Mouse (Mus musculus) limb, embryonic 15.5 days (tissue): ENCODE measurements around the gene Catsperd. TPM values are rescaled to one million over a fixed set of nuclear protein-coding genes. Genes with fewer than 3 reads are reported as not detected.

ENCODE experiments used
- ATAC-seq: fragments of 200-750 bp; cut with Nextera tagmentation; 2 replicates; pipeline ENCODE4 v1.8.0; 2017; ENCODE audit warnings: low read depth, moderate TSS enrichment; ENCODE audit not compliant: insufficient number of reproducible peaks, low FRiP score, low TSS enrichment
- H3K27ac ChIP-seq: fragments of 300-500 bp; sonication (generic); 2 replicates; pipeline ENCODE4 v1.5.1; 2015; ENCODE audit warnings: moderate library complexity, mild to moderate bottlenecking, inconsistent platforms
- H3K27me3 ChIP-seq: fragments of 300-500 bp; sonication (generic); 2 replicates; pipeline ENCODE4 v1.6.1; 2015; ENCODE audit warnings: inconsistent platforms
- H3K36me3 ChIP-seq: fragments of 300-500 bp; sonication (generic); 2 replicates; pipeline ENCODE4 v1.6.1; 2015; ENCODE audit warnings: inconsistent platforms
- H3K4me1 ChIP-seq: fragments of 300-500 bp; sonication (generic); 2 replicates; pipeline ENCODE4 v1.6.1; 2015; ENCODE audit warnings: inconsistent platforms
- H3K4me2 ChIP-seq: fragments of 300-500 bp; sonication (generic); 2 replicates; pipeline ENCODE4 v1.6.1; 2015; ENCODE audit warnings: mild to moderate bottlenecking, inconsistent platforms
- H3K4me3 ChIP-seq: fragments of 300-500 bp; sonication (generic); 2 replicates; pipeline ENCODE4 v1.5.1; 2015; ENCODE audit warnings: mild to moderate bottlenecking, inconsistent platforms
- H3K9ac ChIP-seq: fragments of 300-500 bp; sonication (generic); 2 replicates; pipeline ENCODE4 v1.6.1; 2015; ENCODE audit warnings: inconsistent platforms
- H3K9me3 ChIP-seq: fragments of 300-500 bp; sonication (generic); 2 replicates; pipeline ENCODE4 v1.6.1; 2016; ENCODE audit warnings: inconsistent platforms
- WGBS: fragments of 180-500 bp; shearing (Covaris S2); methylation state at CpG from one replicate; pipeline ENCODE4 v1.1.7; 2015; 5-methylcytosine and 5-hydroxymethylcytosine counted together
- polyA plus RNA-seq: library from polyadenylated mRNA; unstranded; fragments of >200 nt; fragmentation: Nextera tagmentation; extraction: Ambion mirVana; gene quantifications from 2 replicates; pipeline ENCODE4 v1.2.1, GENCODE M21; 2015

The Catsperd gene
- polyA plus RNA-seq, 1 experiment from 2014 or later: 0.17 TPM

DNA sequence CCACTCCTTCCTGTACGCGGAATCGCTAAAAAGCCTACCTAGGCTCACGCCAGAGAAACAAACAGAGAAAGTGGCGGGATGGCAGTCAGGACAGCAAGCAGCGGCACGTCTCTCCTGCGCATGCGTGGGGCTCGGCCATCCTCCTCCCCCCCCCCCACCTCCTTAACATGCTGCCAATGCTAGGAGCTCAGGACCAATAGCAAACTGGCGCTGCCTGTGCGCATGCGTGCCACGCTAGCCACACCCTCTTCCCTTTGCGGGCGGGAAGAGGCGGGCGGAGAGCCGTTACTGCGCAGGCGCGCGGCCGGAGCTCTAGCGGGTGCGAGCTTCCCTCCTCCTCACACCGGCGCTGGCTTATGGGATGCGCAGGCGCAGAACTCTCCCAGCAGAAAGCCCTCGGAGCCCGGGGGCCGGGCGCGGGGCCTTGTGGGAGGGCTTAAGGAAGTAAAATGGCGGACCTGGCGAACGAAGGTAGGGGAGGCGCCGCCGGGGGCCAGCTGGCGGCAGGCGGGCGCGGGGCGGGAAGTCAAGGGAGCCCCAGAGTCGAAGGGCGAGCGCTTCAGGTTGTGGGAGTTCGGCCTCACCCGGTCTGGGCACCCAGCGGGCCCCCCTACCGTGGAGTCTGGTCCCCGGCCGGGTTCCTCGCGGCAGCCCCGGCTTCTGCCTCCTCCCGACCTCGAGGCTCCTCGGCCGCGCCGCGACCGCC lies 45.2 kb downstream of the Catsperd start, which contains the start of gene Ranbp3:
Gene Ranbp3, plus strand, starts transcription at position 354 of the 706 bp plus-strand sequence.
- peak within 1 kb of the TSS; percentile 93 for H3K9ac ChIP-seq
- H3K27me3 ChIP-seq: peaks cover 2% of the 10 kb centered on the region; the same call in 1 of the 2 replicates
- H3K36me3 ChIP-seq: peaks cover 22% of the 10 kb centered on the region
- H3K9me3 ChIP-seq: no peaks in the 10 kb centered on the region
- peak within 1 kb of the TSS; percentile 93 for H3K4me3 ChIP-seq
- peak within 1 kb of the TSS; percentile 76 for H3K4me2 ChIP-seq
- H3K4me1 ChIP-seq: peaks cover 36% of the 10 kb centered on the region
- ATAC-seq: peak; percentile 94
- WGBS: under 1% methylated on average over 65 of the region's 66 CpGs
- peak within 1 kb of the TSS; percentile 89 for H3K27ac ChIP-seq

DNA sequence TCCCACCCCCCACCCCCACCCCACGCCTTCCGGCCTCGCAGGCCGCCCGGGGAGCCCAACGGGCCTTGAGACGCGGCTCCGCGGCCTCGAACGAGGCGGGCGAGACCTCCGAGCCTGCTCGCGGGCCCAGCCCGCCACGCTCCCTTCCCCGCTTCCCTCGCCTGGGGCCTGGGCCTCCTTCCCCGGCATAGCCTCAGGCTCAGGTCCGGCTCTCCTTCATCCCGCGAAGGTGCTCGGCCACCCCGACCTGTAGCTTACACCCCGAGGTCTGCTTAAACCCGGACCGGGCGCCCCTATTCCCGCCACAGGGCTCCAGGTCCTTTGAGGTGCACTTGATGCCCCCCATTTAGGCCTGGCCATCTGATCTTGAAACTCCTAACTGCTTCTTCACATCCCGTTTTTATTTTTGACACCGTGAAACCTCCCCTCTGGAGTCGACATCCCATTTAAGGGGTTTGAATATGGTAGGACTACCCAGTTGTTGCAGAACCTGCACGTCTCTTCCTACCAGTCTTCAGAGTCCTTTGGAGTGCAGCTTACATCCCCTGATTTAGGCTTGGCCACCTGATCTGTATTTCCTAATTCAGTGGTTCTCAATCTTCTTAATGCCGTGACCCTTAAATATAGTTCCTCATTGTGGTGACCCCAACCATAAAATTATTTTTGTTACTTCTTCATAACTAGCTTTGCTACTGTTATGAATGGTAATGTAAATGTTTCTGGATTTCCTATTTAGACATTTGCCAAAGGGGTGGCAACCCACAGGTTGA lies 45.9 kb downstream of the Catsperd start:
- Histone ChIP-seq H3K4me2 (peak overlapping the region; percentile 59), H3K27ac (peak overlapping the region; percentile 89), H3K4me3 (peak overlapping the region; percentile 93), H3K36me3 (peaks cover 23% of the 10 kb centered on the region), H3K4me1 (peaks cover 31% of the 10 kb centered on the region), H3K9me3 (no peaks in the 10 kb centered on the region), H3K9ac (peak overlapping the region; percentile 93), H3K27me3 (no peaks in the 10 kb centered on the region)
- 1% methylated on average over 35 of the region's 37 CpGs for WGBS
- peak; percentile 1; the same call in 1 of the 2 replicates for ATAC-seq

DNA sequence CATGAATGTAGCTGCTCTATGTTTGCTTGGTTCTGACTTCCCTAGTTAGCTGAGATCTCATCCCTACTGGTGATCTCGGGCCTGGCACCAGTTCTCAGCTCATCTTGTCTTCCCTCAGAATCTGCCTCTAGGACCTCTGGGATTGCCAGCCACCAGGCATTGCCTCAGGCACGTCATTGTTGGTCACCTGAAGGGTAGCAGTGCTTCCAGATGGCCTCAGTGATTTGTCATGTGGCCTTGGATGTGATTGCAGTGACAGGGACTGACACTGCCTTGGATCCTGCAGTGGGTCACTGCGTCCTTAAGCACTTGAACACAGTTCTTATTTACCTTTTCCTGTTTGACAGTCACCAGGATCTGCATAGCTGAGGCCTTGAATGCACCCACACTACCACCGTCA lies 53.8 kb downstream of the Catsperd start:
- H3K36me3 ChIP-seq: peaks cover 68% of the 10 kb centered on the region
- no peak for ATAC-seq

DNA sequence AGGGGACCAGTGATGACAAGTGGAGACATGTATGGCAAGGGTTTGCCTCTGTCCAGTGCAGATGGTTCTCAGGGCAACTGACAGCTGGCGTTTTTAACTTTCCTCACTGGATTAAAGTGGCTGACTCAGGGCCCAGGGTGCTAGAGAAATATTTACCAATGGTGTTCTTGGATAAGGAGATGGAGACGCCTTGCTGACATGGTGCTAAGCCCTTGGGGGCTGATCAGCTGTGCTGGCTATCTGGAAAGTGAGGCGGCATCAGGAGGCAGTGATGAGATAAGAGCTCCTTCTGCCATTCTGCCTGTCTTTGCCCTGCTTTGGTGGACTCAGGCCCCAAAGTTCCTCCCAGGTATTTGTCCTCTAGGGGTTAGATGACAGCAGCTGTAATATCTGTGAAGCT lies 54.9 kb downstream of the Catsperd start:
- H3K4me2 ChIP-seq: no peak overlapping the region
- H3K9me3 ChIP-seq: no peaks in the 10 kb centered on the region
- H3K36me3 ChIP-seq: peaks cover 68% of the 10 kb centered on the region
- no peak overlapping the region for H3K4me3 ChIP-seq
- no peak overlapping the region for H3K27ac ChIP-seq
- no peak overlapping the region for H3K9ac ChIP-seq
- 0 out of 2 replicates have a peak, but pooled peaks cover 2% of the 10 kb centered on the region for H3K4me1 ChIP-seq
- 78% methylated on average over 3 of the region's 3 CpGs for WGBS
- no peak for ATAC-seq
- no peaks in the 10 kb centered on the region for H3K27me3 ChIP-seq

More for the DNA sequence above, 53.8 kb downstream of the Catsperd start:
- no peak overlapping the region for H3K9ac ChIP-seq
- 0 out of 2 replicates have a peak, but pooled peaks cover 7% of the 10 kb centered on the region for H3K4me1 ChIP-seq
- H3K27ac ChIP-seq: no peak overlapping the region
- H3K4me3 ChIP-seq: no peak overlapping the region
- WGBS: 73% methylated on average over 4 of the region's 4 CpGs
- H3K9me3 ChIP-seq: no peaks in the 10 kb centered on the region
- H3K4me2 ChIP-seq: no peak overlapping the region
- H3K27me3 ChIP-seq: no peaks in the 10 kb centered on the region

DNA sequence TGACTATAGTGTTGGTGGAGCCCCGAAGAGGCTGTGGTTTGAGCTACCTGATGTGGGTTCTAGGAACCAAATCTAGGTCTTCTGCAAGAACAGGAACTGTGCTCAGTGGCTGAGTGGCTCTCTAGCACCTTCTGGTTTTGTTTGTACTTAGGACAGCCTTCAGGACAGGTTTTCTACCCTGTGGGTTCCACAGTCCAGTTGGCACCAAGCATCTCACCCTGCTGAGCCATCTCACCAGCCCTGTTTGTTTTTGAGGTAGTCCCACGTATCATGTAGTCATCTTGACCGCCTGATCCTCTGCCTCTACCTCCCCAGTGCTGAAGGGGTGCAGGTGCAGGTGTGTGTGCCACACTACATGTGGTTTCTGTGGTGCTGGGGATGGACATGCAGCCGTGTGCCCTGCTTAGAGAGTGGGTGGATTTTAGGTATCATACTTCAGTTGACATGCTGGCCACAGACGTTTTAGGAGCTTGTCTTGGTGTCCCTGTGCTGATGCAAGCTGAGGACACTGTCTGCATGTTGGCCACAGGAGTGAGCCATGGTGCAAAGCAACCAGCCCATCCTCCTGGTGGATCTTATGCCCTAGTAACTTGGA lies 55.7 kb downstream of the Catsperd start:
- Histone ChIP-seq H3K4me1 (0 out of 2 replicates have a peak, but pooled peaks cover 2% of the 10 kb centered on the region), H3K36me3 (peaks cover 75% of the 10 kb centered on the region), H3K9me3 (no peaks in the 10 kb centered on the region), H3K27me3 (no peaks in the 10 kb centered on the region), H3K4me3 (no peak overlapping the region), H3K27ac (no peak overlapping the region), H3K9ac (no peak overlapping the region), H3K4me2 (no peak overlapping the region)
- WGBS: 81% methylated on average over 5 of the region's 5 CpGs
- no peak for ATAC-seq

DNA sequence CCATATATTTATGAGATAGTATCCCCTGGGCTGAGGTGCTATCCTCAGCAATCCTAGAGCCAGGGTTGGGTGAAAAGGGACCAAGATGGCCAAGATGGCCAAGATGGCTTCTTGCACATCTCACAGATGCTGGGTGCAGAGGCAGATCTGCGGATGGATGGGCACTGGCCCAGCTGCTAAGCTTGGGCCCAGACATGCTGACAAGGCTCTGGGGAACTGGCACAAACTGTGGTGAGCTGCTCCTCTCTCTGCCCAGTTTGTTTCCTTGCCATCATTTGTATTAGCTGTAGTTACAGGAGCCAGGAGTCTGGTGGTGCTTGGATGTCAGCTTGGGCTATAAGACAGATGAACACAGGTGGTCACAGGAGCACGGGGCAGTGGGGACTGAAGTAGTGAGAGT lies 56.7 kb downstream of the Catsperd start:
- no peaks in the 10 kb centered on the region for H3K27me3 ChIP-seq
- H3K4me2 ChIP-seq: no peak overlapping the region
- no peak overlapping the region for H3K4me3 ChIP-seq
- WGBS: 81% methylated on average over 2 of the region's 2 CpGs
- H3K9me3 ChIP-seq: no peaks in the 10 kb centered on the region
- no peak overlapping the region for H3K27ac ChIP-seq
- H3K4me1 ChIP-seq: 0 out of 2 replicates have a peak, but pooled peaks cover 2% of the 10 kb centered on the region
- ATAC-seq: no peak
- peaks cover 77% of the 10 kb centered on the region for H3K36me3 ChIP-seq
- no peak overlapping the region for H3K9ac ChIP-seq

DNA sequence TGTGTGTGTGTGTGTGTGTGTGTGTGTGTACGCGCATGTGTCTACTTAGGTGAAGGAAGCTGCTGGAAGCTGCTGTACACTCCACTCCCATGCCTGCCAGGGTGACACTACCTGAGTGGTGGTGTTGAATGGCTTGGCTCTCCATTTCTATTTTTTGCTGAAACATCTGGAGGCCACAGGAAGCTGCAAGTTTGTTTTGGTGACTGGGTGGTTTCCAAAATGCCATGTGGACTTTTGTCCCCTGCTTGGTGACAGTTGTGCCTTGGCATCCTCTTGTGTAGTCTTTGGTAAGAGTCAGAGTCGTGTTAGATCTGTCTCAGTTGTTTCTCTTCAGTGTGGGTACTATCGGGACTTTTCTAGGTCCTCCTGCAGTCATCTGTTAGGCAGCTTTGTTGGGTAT lies 58.9 kb downstream of the Catsperd start:
- Histone ChIP-seq H3K27ac (no peak overlapping the region), H3K4me3 (no peak overlapping the region), H3K9ac (no peak overlapping the region), H3K4me2 (no peak overlapping the region), H3K9me3 (no peaks in the 10 kb centered on the region), H3K27me3 (no peaks in the 10 kb centered on the region), H3K36me3 (peaks cover 72% of the 10 kb centered on the region), H3K4me1 (no peaks in the 10 kb centered on the region)
- ATAC-seq: no peak
- 91% methylated on average over 4 of the region's 4 CpGs for WGBS

DNA sequence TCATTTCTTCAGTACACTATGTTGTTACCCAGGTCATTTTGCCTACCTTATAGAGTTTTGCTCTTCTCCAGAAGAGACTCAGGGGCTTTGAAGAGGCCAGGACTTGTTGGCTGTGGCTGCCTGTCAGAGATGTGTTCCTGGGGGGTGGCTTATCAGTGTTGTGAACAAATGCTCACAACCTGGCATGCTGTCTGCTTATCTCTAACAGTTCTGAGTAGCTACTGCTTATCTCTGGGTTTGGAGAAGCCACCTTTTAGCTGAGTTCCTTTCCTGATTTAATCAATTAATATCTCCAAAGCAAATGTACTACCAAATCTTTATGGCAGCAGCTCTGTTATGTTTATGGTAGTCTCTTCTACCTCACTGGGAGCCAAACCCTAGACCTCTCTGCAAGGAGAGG lies 60.1 kb downstream of the Catsperd start:
- H3K9ac ChIP-seq: no peak overlapping the region
- H3K27me3 ChIP-seq: no peaks in the 10 kb centered on the region
- no peak overlapping the region for H3K27ac ChIP-seq
- no peak overlapping the region for H3K4me3 ChIP-seq
- no peaks in the 10 kb centered on the region for H3K9me3 ChIP-seq
- H3K4me1 ChIP-seq: peaks cover 11% of the 10 kb centered on the region; the same call in 1 of the 2 replicates
- H3K36me3 ChIP-seq: peaks cover 72% of the 10 kb centered on the region
- no peak for ATAC-seq
- no peak overlapping the region for H3K4me2 ChIP-seq

DNA sequence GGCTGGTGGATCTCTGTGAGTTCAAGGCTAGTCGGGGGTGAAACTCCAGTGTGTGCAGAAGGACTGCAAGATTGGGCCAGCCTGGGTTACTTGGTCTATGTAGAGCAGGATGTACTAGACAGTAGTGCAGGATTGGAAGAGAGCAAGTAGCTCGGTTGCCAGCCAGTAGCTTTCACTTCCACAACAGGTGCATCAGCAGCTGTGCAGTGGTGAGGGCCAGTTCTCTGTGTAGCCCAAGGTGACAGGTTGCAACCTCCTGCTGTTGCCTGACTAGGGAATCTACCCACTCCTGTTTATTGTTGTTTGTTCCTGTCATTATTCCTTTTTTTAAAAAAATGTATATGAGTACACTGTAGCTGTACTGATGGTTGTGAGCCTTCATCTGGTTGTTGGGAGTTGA lies 60.7 kb downstream of the Catsperd start:
- H3K4me1 ChIP-seq: peaks cover 17% of the 10 kb centered on the region
- 87% methylated on average over 2 of the region's 2 CpGs for WGBS
- H3K36me3 ChIP-seq: peaks cover 74% of the 10 kb centered on the region

DNA sequence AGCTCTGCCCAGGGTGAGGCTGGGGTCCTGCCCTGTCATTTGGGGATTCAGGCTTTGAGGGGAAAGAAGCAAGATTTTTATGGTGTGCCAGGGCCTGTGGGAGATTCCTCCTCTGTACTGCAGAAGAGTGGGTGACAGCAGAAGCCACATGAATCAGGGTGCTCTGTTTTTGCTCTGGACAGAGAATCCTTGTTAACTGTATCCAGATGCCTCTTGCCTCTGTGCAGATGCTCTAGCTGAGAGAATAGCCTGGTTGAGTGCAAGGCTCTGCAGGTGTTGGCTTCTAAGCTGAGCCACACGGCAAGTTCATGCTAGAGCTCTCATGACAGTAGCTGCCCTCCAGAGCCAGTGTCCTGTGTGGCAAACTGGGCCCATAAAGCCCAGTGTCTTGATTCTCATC lies 65.5 kb downstream of the Catsperd start:
- H3K9ac ChIP-seq: no peak overlapping the region
- H3K4me1 ChIP-seq: peaks cover 22% of the 10 kb centered on the region
- no peak overlapping the region for H3K4me2 ChIP-seq
- no peak for ATAC-seq
- peaks cover 80% of the 10 kb centered on the region for H3K36me3 ChIP-seq
- no peak overlapping the region for H3K4me3 ChIP-seq
- WGBS: 26% methylated on average over 1 of the region's 1 CpGs
- H3K27me3 ChIP-seq: no peaks in the 10 kb centered on the region
- H3K9me3 ChIP-seq: no peaks in the 10 kb centered on the region
- H3K27ac ChIP-seq: no peak overlapping the region

More for the DNA sequence above, 60.7 kb downstream of the Catsperd start:
- no peak for ATAC-seq
- Histone ChIP-seq H3K27ac (no peak overlapping the region), H3K9me3 (no peaks in the 10 kb centered on the region), H3K27me3 (no peaks in the 10 kb centered on the region), H3K9ac (no peak overlapping the region), H3K4me3 (no peak overlapping the region), H3K4me2 (no peak overlapping the region)

DNA sequence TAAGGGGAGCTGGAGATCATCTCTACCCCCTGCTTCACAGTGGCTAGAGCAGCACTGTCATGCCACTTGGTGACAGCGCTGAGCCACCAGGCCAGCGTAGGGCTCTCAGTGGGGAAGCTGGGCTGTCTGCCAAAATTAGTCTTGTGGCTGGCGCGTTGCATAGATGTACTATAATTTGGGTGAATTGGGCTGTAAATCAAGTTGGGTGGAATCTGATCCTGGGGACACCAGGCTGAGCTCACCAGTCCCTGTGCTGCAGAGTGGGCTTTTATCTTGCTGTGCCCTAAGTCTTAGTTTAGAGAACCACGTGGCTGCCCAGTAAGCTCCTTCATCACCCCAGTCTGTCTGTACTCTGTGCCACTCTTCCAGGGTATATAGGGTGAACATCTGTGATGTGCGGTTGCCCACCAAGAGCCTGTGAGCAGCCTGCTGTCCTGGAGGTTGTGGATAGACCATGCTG lies 65.9 kb downstream of the Catsperd start:
- H3K36me3 ChIP-seq: peaks cover 80% of the 10 kb centered on the region
- H3K27ac ChIP-seq: no peak overlapping the region
- 36% methylated on average over 6 of the region's 6 CpGs for WGBS
- H3K9me3 ChIP-seq: no peaks in the 10 kb centered on the region
- H3K27me3 ChIP-seq: no peaks in the 10 kb centered on the region
- peaks cover 22% of the 10 kb centered on the region for H3K4me1 ChIP-seq
- H3K4me3 ChIP-seq: no peak overlapping the region
- no peak overlapping the region for H3K9ac ChIP-seq
- H3K4me2 ChIP-seq: no peak overlapping the region
- no peak for ATAC-seq

DNA sequence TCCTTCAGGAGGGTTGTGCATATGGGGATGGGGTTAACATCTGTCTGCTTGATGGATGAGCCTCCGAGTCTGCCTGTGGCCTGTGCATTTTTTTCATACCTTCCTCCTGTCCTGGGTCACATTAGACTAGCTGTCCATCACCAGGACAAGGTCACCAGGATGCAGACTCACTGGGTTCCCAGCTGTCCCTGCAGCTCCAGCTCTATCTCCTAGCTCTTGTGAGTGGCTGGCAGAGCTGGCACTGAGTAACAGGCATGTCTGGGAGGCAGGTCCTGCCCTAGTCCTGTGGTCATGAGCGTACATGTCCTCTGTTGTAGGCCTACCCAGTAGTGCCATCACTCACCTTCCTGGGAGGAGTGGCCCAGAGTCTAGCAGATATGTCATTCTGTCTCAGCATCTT lies 72.5 kb downstream of the Catsperd start:
- Histone ChIP-seq H3K36me3 (peaks cover 97% of the 10 kb centered on the region), H3K9me3 (no peaks in the 10 kb centered on the region), H3K4me1 (no peaks in the 10 kb centered on the region), H3K9ac (no peak overlapping the region), H3K4me3 (no peak overlapping the region), H3K4me2 (no peak overlapping the region), H3K27ac (no peak overlapping the region), H3K27me3 (no peaks in the 10 kb centered on the region)
- WGBS: 79% methylated on average over 2 of the region's 2 CpGs
- ATAC-seq: no peak
